ENCODE assay signal across 22 mouse cellular contexts in genomic region chr14:31655406-31655805, GRCm38 (mm10). TPM values are rescaled to one million over a fixed set of nuclear protein-coding genes. Genes with fewer than 3 reads are reported as not detected.
"Had no signal": no experiment of that assay in that cellular context is flagged by ENCODE, and none has a peak within 500 bp of the region (broad histone marks: within the 10 kb centered on the region; RNA-seq: fewer than 3 reads in every experiment).

No protein-coding gene starts in this region.

- H3K4me2 ChIP-seq: lung, embryonic 14.5 days; midbrain, embryonic 12.5 days; neural tube, embryonic 13.5 days; neural tube, embryonic 15.5 days had no signal

- DNase-seq: lung, adult 18-20 months; lung, embryonic 14.5 days; lung, postnatal 10 days; lung, postnatal 4 days; retina, postnatal 1 day; right cerebral cortex, adult 18-20 months; right cerebral cortex, postnatal 25 days; right cerebral cortex, postnatal 4 days; spleen, adult 18-20 months; thymus, adult 18-20 months; thymus, postnatal 14 days; thymus, postnatal 36 days had no signal

- H3K9ac ChIP-seq: lung, embryonic 14.5 days; midbrain, embryonic 12.5 days; neural tube, embryonic 13.5 days; neural tube, embryonic 15.5 days had no signal

- ATAC-seq: midbrain, embryonic 16.5 days had no signal

- H3K36me3 ChIP-seq: midbrain, embryonic 12.5 days; neural tube, embryonic 13.5 days; neural tube, embryonic 15.5 days had no signal

- H3K9me3 ChIP-seq: midbrain, embryonic 10.5 days; neural tube, embryonic 15.5 days had no signal

- H3K4me3 ChIP-seq: midbrain, embryonic 10.5 days; midbrain, embryonic 12.5 days; myocyte; neural tube, embryonic 13.5 days; neural tube, embryonic 15.5 days had no signal

- H3K27ac ChIP-seq: midbrain, embryonic 10.5 days; midbrain, embryonic 12.5 days; neural tube, embryonic 13.5 days; neural tube, embryonic 15.5 days had no signal

- H3K27me3 ChIP-seq: midbrain, embryonic 12.5 days; neural tube, embryonic 13.5 days; neural tube, embryonic 15.5 days had no signal

RNA-seq across cellular contexts. Expression of gene Gm49387, which starts 14.7 kb away (rescaled TPM):
- total RNA-seq: megakaryocyte, adult 5-6 weeks; megakaryocyte-erythroid progenitor cell, adult 5-6 weeks had no signal
- polyA plus RNA-seq: midbrain, embryonic 16.5 days; myocyte; neural tube, embryonic 11.5 days; small intestine, adult 2 months had no signal
